Mouse (Mus musculus): ENCODE measurements around the gene Abat.

The Abat gene

GRCm38 (mm10) chr16:8670041-8671035, 157.1 kb downstream of the Abat start:
- DNase-seq (ENCODE audit: low read depth, low spot score) = no peak

All from brain, embryonic 18.5 days (tissue).